Mouse (Mus musculus) embryonic fibroblast, embryonic 13.5 days (primary cell): Measurements from ENCODE around the gene Ppfibp1.

Source experiments
- CTCF ChIP-seq: IDR thresholded peaks from 2 replicates; pipeline ENCODE4 v1.5.1; 2011; ENCODE audit warnings: mild to moderate bottlenecking, control low read depth, low read length, moderate library complexity, borderline replicate concordance; ENCODE audit not compliant: insufficient read depth
- POLR2A ChIP-seq: IDR thresholded peaks from 2 replicates; pipeline ENCODE4 v1.6.1; 2011; ENCODE audit warnings: low read depth, mild to moderate bottlenecking, control low read depth, low read length, moderate library complexity

DNA sequence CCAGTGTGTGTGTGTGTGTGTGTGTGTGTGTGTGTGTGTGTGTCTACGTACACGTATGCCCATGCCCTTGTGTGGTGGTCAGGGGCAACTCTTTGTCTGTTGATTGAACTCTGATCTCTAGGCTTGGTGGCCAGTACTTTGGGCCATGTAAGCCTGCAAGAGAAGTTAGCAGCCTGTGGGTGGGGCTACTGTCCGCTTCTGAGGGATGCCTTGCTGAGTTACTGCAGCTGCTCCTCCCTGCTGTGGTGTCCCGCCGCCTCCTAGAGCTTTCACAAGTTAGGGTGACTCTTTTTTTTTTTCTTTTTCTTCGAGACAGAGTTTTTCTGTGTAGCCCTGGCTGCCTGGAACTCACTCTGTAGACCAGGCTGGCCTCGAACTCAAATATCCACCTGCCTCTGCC is 171.0 kb downstream of the Ppfibp1 start:
- TF ChIP-seq POLR2A (no peak), CTCF (no peak)
